Mouse (Mus musculus) heart, adult 2 months (tissue): ENCODE results near the gene Pola2. TPM values are rescaled to one million over a fixed set of nuclear protein-coding genes. Genes with fewer than 3 reads are reported as not detected.

Experiments used
- DNase-seq, 2 experiments: peaks; one replicate each; pipeline ENCODE4 v3.0.0; 2021
- H3K27ac ChIP-seq: fragments of 200-600 bp; 2 replicates; pipeline ENCODE4 v1.8.1; 2022
- H3K27me3 ChIP-seq: fragments of 200-500 bp; 2 replicates; pipeline ENCODE4 v1.6.1; 2012; ENCODE audit warnings: mild to moderate bottlenecking, low read length, inconsistent platforms, mixed read lengths; ENCODE audit not compliant: control insufficient read depth, insufficient read depth
- H3K36me3 ChIP-seq: fragments of 200-500 bp; 2 replicates; pipeline ENCODE4 v1.6.1; 2012; ENCODE audit warnings: low read length, inconsistent platforms; ENCODE audit not compliant: control insufficient read depth, insufficient read depth
- H3K4me1 ChIP-seq: fragments of 200-500 bp; 2 replicates; pipeline ENCODE4 v1.6.1; 2011; ENCODE audit warnings: low read length; ENCODE audit not compliant: control insufficient read depth, insufficient read depth
- H3K4me3 ChIP-seq: fragments of 200-600 bp; 2 replicates; pipeline ENCODE4 v1.8.1; 2022
- H3K79me2 ChIP-seq: fragments of 200-500 bp; replicated peaks from 2 replicates; pipeline ENCODE4 v1.6.1; 2012; ENCODE audit warnings: mild to moderate bottlenecking, inconsistent platforms, low read length, moderate library complexity, mixed read lengths; ENCODE audit not compliant: control insufficient read depth, insufficient read depth
- H3K9ac ChIP-seq: fragments of 200-500 bp; 2 replicates; pipeline ENCODE4 v1.6.1; 2012; ENCODE audit warnings: low read depth, mild to moderate bottlenecking, control low read depth, inconsistent platforms, low read length, mixed read lengths
- CTCF ChIP-seq: fragments of 200-600 bp; IDR thresholded peaks from 2 replicates; pipeline ENCODE4 v1.8.1; 2022; ENCODE audit warnings: antibody characterized with exemption, mild to moderate bottlenecking, moderate library complexity
- EP300 ChIP-seq: fragments of 200-500 bp; IDR thresholded peaks from 2 replicates; pipeline ENCODE4 v1.6.1; 2011; ENCODE audit warnings: low read depth, low read length, control low read depth; ENCODE audit not compliant: insufficient read depth
- POLR2A ChIP-seq: fragments of 200-500 bp; IDR thresholded peaks from 2 replicates; pipeline ENCODE4 v1.6.1; 2011; ENCODE audit warnings: mild to moderate bottlenecking, low read depth, low read length, control low read depth; ENCODE audit not compliant: insufficient read depth
- WGBS: fragments of 180-500 bp; shearing (Covaris S2); methylation state at CpG from one replicate; pipeline ENCODE4 v1.1.7; 2018; 5-methylcytosine and 5-hydroxymethylcytosine counted together
- intact Hi-C: fragments of 180-260 bp; cut with DNase I; formaldehyde crosslinking; loops from one replicate; pipeline ENCODE4 v1.15.1; 2025
- polyA plus RNA-seq: library from polyadenylated mRNA; depleted of rRNA; stranded (reverse); fragments of >200 nt; gene quantifications from 2 replicates; pipeline ENCODE4 v1.2.3, GENCODE M21; 2012
- total RNA-seq, 2 experiments: library from RNA; stranded (reverse); gene quantifications; 2 replicates each; pipeline ENCODE4 v1.2.3; 2021

Gene Pola2
- total and polyA plus RNA-seq, 3 experiments: 8.6 to 27.9 (median 10.9) TPM

DNA sequence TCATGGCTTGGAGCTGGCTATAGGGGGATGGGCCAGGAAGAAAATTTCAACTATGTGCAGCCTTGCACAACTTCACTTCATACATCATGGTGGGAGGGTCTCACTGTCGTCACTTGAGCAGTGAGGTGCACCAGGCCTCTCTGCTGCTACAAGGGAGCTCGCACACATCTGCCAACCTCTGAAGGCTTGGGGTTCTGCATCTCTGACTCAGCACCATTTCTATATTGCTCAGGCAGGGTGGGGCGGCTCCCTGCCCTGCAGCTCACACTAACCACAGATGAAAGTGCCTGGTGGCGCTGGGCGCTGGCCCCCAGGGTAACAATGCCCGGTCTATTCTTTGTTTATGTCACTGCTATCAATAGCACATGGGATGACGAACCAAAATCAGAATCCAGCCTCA is 19.0 kb downstream of the Pola2 start:
- Histone ChIP-seq H3K4me1 (peaks cover 26% of the 10 kb centered on the region), H3K79me2 (no peaks in the 10 kb centered on the region), H3K27ac (peak overlapping the region; percentile 59), H3K4me3 (no peak overlapping the region), H3K27me3 (no peaks in the 10 kb centered on the region), H3K9ac (no peak overlapping the region), H3K36me3 (0 out of 2 replicates have a peak, but pooled peaks cover 2% of the 10 kb centered on the region)
- WGBS: 52% methylated on average over 7 of the region's 7 CpGs
- DNase-seq: peak; percentile 46 to 59
- TF ChIP-seq POLR2A (no peak), CTCF (no peak), EP300 (no peak)
- intact Hi-C loops: no loop called here

DNA sequence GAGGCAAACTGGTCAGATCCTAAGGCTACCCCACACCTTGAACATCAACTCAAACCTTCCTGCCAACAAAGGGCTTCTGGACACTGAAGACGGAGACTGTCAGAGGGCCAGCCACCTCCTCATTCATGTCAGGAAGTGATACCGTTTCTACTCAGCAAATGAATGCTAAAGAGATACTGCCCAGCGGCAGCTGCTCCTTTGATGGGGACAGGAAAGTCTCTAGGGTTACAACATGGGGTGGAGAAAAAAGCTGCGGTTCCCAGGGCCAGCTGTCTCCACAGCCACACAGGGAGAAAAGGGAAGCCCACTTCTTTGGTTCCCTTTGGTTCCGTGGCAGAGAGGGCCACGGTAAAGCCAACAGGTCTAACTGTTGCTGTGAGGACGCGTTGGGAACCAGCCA is 19.9 kb downstream of the Pola2 start:
- TF ChIP-seq POLR2A (no peak), CTCF (no peak), EP300 (no peak)
- WGBS: 33% methylated on average over 8 of the region's 8 CpGs
- no peak overlapping the region; the same call in 1 of the 2 replicates for H3K27ac ChIP-seq
- peaks cover 31% of the 10 kb centered on the region for H3K4me1 ChIP-seq
- intact Hi-C loops: no loop called here
- H3K27me3 ChIP-seq: no peaks in the 10 kb centered on the region
- H3K4me3 ChIP-seq: no peak overlapping the region
- DNase-seq: no peak
- no peak overlapping the region for H3K9ac ChIP-seq
- 0 out of 2 replicates have a peak, but pooled peaks cover 2% of the 10 kb centered on the region for H3K36me3 ChIP-seq
- H3K79me2 ChIP-seq: no peaks in the 10 kb centered on the region

DNA sequence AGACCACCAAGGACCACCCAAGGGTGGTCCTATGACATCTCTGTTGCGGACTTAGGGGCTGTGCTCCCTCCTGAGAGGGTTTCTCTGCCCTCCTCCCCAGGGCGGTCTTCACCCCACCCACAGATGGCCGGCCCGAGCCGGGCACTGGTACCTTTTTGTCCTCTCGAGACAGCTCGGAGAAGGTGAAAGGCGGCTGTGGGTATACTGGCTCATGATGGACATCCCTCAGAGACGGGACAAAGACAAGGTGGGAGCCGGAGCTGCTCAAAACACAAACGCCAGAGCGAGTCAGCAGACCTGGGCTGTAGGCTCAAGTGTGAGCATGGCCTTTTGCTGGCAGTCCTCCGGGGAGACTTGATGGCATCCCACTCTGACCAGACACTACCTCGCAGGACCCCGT is 20.6 kb downstream of the Pola2 start:
- no peaks in the 10 kb centered on the region for H3K27me3 ChIP-seq
- no peak overlapping the region for H3K4me3 ChIP-seq
- intact Hi-C loops: no loop called here
- 93% methylated on average over 15 of the region's 15 CpGs for WGBS
- H3K79me2 ChIP-seq: no peaks in the 10 kb centered on the region
- no peak overlapping the region for H3K9ac ChIP-seq
- no peak for DNase-seq
- 0 out of 2 replicates have a peak, but pooled peaks cover 2% of the 10 kb centered on the region for H3K36me3 ChIP-seq
- H3K27ac ChIP-seq: no peak overlapping the region
- TF ChIP-seq CTCF (no peak), EP300 (no peak), POLR2A (no peak)
- H3K4me1 ChIP-seq: peaks cover 31% of the 10 kb centered on the region

DNA sequence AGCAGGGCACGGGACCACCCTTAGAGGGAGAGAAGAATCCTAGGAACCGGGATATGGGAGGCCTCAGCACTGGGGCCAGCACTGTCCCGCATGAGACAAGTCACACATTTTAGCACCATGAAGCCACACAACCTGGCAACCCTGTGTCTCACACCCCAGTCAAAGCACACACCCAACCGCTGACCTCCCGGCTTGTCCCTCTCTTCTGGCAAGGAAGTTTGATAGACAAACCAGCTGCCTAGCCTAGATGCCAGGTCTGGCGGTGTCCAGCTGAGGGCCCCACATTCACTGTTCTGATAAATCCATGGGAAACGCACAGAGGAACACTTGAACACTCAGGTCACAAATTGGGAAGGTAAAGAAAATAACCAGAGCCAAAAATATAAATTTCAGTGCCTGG is 21.4 kb downstream of the Pola2 start:
- TF ChIP-seq POLR2A (no peak), EP300 (no peak), CTCF (no peak)
- no peak for DNase-seq
- H3K4me3 ChIP-seq: no peak overlapping the region
- WGBS: 49% methylated on average over 7 of the region's 7 CpGs
- no peaks in the 10 kb centered on the region for H3K27me3 ChIP-seq
- H3K79me2 ChIP-seq: no peaks in the 10 kb centered on the region
- H3K27ac ChIP-seq: no peak overlapping the region
- H3K9ac ChIP-seq: no peak overlapping the region
- peaks cover 37% of the 10 kb centered on the region for H3K4me1 ChIP-seq
- H3K36me3 ChIP-seq: 0 out of 2 replicates have a peak, but pooled peaks cover 2% of the 10 kb centered on the region
- intact Hi-C loops: no loop called here

DNA sequence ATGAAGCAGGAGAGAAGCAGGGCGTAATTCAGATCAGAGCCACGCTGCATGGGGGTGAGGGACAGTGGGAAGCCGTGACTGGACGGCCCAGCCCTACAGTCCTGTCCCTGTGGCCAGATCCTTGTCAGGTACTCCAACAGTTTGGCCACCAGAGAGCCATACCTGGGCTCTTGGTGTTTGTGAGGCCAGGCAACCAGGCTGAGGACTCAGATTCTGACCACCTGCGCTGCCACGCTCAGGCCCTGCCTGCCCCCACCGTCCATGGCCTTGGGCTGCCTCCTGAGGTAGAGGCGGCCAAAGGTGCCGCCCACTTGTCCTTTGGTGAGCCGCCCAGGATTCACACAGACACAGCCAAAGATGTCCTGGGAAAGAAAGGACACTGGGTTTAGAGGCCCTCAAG is 23.3 kb downstream of the Pola2 start:
- H3K4me1 ChIP-seq: peaks cover 36% of the 10 kb centered on the region
- H3K79me2 ChIP-seq: no peaks in the 10 kb centered on the region
- no peak overlapping the region for H3K9ac ChIP-seq
- intact Hi-C loops: loop anchor here (1.0 to 2.0 kb wide), 2 partner anchors 12 to 16 kb away; partner anchors contain the start of gene Cdc42ep2
- H3K36me3 ChIP-seq: no peaks in the 10 kb centered on the region
- no peak for DNase-seq
- WGBS: 58% methylated on average over 10 of the region's 10 CpGs
- H3K27me3 ChIP-seq: no peaks in the 10 kb centered on the region
- TF ChIP-seq POLR2A (no peak), CTCF (no peak)
- H3K4me3 ChIP-seq: no peak overlapping the region
- peak overlapping the region; percentile 73 for H3K27ac ChIP-seq

DNA sequence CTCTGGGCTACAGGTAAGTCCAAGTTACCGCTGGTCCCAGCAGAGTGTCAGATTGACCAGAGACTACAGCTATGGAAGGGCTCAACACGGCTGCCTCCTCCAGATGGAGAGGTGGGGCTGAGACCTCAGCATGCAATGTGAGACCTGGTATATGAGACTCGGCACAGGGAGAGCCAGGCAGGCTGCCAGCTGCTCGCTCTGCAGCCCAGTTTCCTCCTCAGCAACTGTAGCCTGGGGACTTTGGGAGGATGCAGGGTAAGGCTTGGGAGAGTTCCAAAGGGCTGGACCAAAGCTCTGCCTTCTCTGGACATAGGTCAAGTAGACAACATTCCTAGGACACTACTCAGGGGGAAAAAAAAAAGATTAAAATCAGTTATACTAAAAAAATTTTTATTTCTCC is 23.8 kb downstream of the Pola2 start:
- Histone ChIP-seq H3K4me3 (no peak overlapping the region), H3K27me3 (no peaks in the 10 kb centered on the region)
- intact Hi-C loops: loop anchor here (1.0 to 2.0 kb wide), 2 partner anchors 12 to 15 kb away; partner anchors contain the start of gene Cdc42ep2

More for the DNA sequence above, 23.8 kb downstream of the Pola2 start:
- DNase-seq: peak; percentile 82 to 87
- peak overlapping the region; percentile 3; the same call in 1 of the 2 replicates for H3K9ac ChIP-seq
- TF ChIP-seq EP300: peak; percentile 82; the same call in 1 of the 2 replicates
- TF ChIP-seq CTCF: no peak
- peak; percentile 48; the same call in 1 of the 2 replicates for TF ChIP-seq POLR2A
- 36% methylated on average over 4 of the region's 4 CpGs for WGBS
- peaks cover 36% of the 10 kb centered on the region for H3K4me1 ChIP-seq
- no peaks in the 10 kb centered on the region for H3K79me2 ChIP-seq
- peak overlapping the region; percentile 73 for H3K27ac ChIP-seq
- H3K36me3 ChIP-seq: no peaks in the 10 kb centered on the region
